Mouse (Mus musculus) small intestine, adult 2 months (tissue): ENCODE measurements around the gene Plscr2.

ENCODE experiments used
- CTCF ChIP-seq: fragments of 200-500 bp; IDR thresholded peaks from 2 replicates; pipeline ENCODE4 v1.5.1; 2012; ENCODE audit warnings: low read depth, mild to moderate bottlenecking, control low read depth, inconsistent platforms, low read length, moderate library complexity, mixed read lengths; ENCODE audit not compliant: insufficient replicate concordance, insufficient read length; ENCODE audit errors: extremely low read depth
- POLR2A ChIP-seq: fragments of 200-500 bp; IDR thresholded peaks from 2 replicates; pipeline ENCODE4 v1.6.1; 2012; ENCODE audit warnings: low read depth, mild to moderate bottlenecking, control low read depth, inconsistent platforms, low read length, moderate library complexity

DNA sequence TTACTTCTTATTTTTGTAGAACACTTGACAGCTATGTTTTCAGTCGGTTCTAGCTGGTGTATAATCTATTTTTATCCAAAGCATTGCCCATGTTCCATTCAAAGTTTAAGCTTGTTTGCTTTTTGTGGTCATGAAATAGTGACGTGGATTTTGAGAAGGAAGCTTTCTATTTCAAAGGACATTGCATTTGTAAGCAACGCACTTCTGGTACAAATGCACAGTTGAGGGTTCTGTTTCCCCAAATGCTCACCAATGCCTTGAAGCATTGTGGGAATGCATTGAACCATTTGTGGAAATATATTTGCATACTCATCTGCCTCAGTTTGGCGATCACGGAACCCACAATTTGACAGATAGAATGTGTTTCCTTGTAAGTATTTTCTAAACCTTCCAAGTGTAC, 22.7 kb upstream of the Plscr2 start:
- TF ChIP-seq CTCF (no peak), POLR2A (no peak)
